Mouse (Mus musculus): ENCODE measurements around the gene Cd300c. TPM values are rescaled to one million over a fixed set of nuclear protein-coding genes. Genes with fewer than 3 reads are reported as not detected.
"Not testable (repeated sequence)": the region's sequence is repeated elsewhere in the genome, so short reads cannot be mapped to it uniquely, and the experiment has no call there.

Gene Cd300c
- not detected in 2 replicates for polyA plus RNA-seq (2015; fragmentation: Nextera tagmentation; extraction: Ambion mirVana)

DNA sequence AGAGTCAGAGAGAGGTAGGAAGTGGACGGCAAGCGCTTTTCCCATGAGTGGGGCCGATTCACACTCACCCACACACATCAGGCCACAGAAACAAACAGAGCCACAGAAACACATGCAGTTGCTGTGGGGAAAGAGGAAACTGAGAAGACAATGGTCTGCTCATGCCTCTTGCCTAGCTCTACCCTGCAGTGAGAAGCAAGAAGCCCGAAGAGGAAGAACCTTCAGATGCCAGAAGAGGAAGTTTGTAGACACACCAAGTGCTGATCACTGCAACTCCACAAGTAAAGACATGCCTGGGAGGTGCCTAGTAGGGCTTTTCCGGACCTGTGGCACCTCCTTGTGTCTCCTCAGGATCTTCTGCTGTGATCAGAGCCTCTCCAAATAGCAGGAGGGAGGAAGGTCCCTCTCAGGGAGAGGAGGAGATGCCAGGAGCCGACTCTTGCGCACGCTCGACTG lies at the start of gene Cd300c:
Gene Cd300c, minus strand, starts transcription at position 406 of the 456 bp plus-strand sequence.
- Histone ChIP-seq H3K9ac (no peak within 1 kb of the TSS), H3K4me1 (replicated peaks) (no peaks in the 10 kb centered on the region), H3K4me2 (no peak within 1 kb of the TSS), H3K36me3 (no peaks in the 10 kb centered on the region), H3K27ac (no peak within 1 kb of the TSS), H3K27me3 (no peaks in the 10 kb centered on the region), H3K9me3 (peaks cover 11% of the 10 kb centered on the region; the same call in 1 of the 2 replicates), H3K4me3 (no peak within 1 kb of the TSS)
- 87% methylated on average over 9 of the region's 9 CpGs for WGBS
- no peak for ATAC-seq (ENCODE audit: low FRiP score)

DNA sequence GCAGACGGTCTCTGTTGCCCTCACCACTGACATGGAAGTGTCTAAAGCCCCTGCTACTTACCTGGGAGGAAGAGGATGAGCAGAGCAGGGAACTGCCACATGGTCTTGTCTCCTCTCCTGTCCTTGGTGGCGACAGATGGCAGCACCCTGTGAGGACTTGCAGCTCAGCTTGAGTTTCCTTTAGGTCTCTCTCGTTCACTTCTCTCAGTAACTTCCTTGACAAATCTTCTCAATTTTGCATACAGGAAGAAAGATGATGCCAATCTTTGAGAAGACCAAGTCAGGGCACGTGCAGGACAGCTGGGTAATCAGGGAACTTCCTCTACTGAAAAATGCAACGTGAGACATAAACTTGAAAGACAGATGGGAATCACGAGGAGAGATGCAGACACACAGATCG lies 47.1 kb upstream of the Cd300c start, which contains the start of gene Cd300ld2:
Gene Cd300ld2, minus strand, starts transcription at position 101 of the 400 bp plus-strand sequence.
- ATAC-seq (ENCODE audit: low FRiP score); H3K27ac ChIP-seq; H3K36me3 ChIP-seq; H3K27me3 ChIP-seq; H3K4me3 ChIP-seq; H3K9ac ChIP-seq; H3K4me2 ChIP-seq; H3K9me3 ChIP-seq; H3K4me1 ChIP-seq (replicated peaks): not testable (repeated sequence)
- no CpG with 5 or more reads among the region's 7 CpGs for WGBS

- H3K4me3 ChIP-seq: no peak overlapping the region
- no peak for ATAC-seq (ENCODE audit: low FRiP score)
- no peaks in the 10 kb centered on the region for H3K36me3 ChIP-seq
- no peak overlapping the region for H3K4me2 ChIP-seq
- H3K9ac ChIP-seq: no peak overlapping the region
- H3K27ac ChIP-seq: no peak overlapping the region
- H3K9me3 ChIP-seq: no peaks in the 10 kb centered on the region
- H3K27me3 ChIP-seq: 0 out of 2 replicates have a peak, but pooled peaks cover 3% of the 10 kb centered on the region
- 94% methylated on average over 5 of the region's 5 CpGs for WGBS
- H3K4me1 ChIP-seq (replicated peaks): no peaks in the 10 kb centered on the region
Measured at GRCm38 (mm10) chr11:115004070-115004469, 35.1 kb upstream of the Cd300c start.

DNA sequence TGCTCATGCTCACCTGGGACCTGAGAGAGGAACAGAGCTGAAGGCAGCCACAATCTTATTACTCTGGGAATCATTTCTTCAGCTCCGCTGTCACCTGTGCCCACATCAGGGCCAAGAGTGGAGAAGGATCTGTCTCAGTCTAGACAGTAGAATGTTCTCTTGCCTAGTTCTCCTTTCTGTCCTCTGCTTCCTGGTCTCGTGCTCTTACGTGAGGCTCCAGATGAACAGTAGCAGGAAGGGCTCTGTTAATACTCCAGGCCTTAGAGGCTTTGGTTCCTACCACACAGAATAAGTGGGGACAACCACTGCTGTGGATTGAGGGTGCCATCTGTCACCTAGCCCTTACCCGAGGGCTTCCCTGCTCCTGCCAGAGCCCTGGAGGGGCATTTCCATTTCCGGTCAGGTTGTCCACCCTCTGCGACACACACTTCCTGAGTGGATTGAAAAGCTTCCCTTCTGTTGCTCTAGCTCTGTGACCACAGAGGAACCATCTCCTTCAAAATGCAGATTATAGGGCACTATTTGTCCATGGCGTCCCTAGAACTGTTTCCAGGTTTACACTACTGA lies 32.6 kb upstream of the Cd300c start, which contains the start of gene Cd300c2:
Gene Cd300c2, minus strand, starts transcription at position 407 of the 567 bp plus-strand sequence.
- no peak within 1 kb of the TSS for H3K27ac ChIP-seq
- no peak within 1 kb of the TSS for H3K4me2 ChIP-seq
- H3K4me1 ChIP-seq (replicated peaks): no peaks in the 10 kb centered on the region
- WGBS: 88% methylated on average over 7 of the region's 7 CpGs
- H3K9me3 ChIP-seq: no peaks in the 10 kb centered on the region
- no peak within 1 kb of the TSS for H3K9ac ChIP-seq
- no peaks in the 10 kb centered on the region for H3K36me3 ChIP-seq
- no peak within 1 kb of the TSS for H3K4me3 ChIP-seq
- H3K27me3 ChIP-seq: 0 out of 2 replicates have a peak, but pooled peaks cover 3% of the 10 kb centered on the region
- ATAC-seq (ENCODE audit: low FRiP score): no peak

DNA sequence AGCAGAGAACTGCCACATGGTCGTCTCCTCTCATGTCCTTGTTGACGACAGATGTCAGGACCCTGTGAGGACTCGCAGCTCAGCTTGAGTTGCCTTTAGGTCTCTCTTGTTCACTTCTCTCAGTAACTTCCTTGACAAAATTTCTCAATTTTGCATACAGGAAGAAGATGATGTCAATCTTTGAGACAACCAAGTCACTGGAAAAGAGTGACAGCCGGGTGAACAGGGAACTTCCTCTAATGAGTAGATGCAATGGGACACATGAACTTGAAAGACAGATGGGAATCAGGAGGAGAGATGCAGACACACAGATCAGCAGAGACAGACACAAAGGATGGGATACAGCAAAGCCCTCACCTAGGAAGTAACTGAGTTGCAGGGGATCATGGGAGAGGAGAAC lies 20.8 kb upstream of the Cd300c start, which contains the start of gene Cd300ld:
Gene Cd300ld, minus strand, starts transcription at position 130 of the 400 bp plus-strand sequence.
- no peaks in the 10 kb centered on the region for H3K27me3 ChIP-seq
- no peak within 1 kb of the TSS for H3K4me3 ChIP-seq
- no peak within 1 kb of the TSS for H3K4me2 ChIP-seq
- no peak within 1 kb of the TSS for H3K9ac ChIP-seq
- 85% methylated on average over 4 of the region's 4 CpGs for WGBS
- H3K36me3 ChIP-seq: no peaks in the 10 kb centered on the region
- no peak within 1 kb of the TSS for H3K27ac ChIP-seq
- H3K9me3 ChIP-seq: no peaks in the 10 kb centered on the region
- H3K4me1 ChIP-seq (replicated peaks): no peaks in the 10 kb centered on the region
- ATAC-seq (ENCODE audit: low FRiP score): no peak

DNA sequence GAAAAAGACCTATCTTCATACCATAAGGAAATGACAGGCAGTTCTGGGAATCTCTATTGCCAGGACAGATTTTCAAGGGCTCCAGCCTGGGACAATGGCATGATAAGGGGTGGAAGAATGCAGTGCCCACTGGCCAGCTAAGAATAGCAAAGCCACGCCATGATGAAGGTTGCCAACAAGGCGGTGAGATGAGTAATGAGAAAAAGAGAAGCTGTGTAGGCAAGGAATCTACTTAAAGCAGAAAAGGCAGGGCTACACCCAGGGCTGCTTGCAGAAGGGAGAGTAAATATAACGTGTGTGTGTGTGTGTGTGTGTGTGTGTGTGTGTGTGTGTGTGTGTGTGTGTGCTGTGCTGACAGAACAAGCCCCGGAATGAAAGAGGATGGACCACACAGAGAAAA lies 12.9 kb upstream of the Cd300c start:
- WGBS: 68% methylated on average over 3 of the region's 4 CpGs
- Histone ChIP-seq H3K9ac (no peak overlapping the region), H3K4me2 (no peak overlapping the region), H3K4me3 (no peak overlapping the region), H3K9me3 (peaks cover 19% of the 10 kb centered on the region), H3K27me3 (no peaks in the 10 kb centered on the region), H3K36me3 (no peaks in the 10 kb centered on the region), H3K27ac (no peak overlapping the region), H3K4me1 (replicated peaks) (no peaks in the 10 kb centered on the region)
- ATAC-seq (ENCODE audit: low FRiP score): no peak

- Histone ChIP-seq H3K9ac (no peak overlapping the region), H3K4me3 (no peak overlapping the region), H3K9me3 (peaks cover 20% of the 10 kb centered on the region; the same call in 1 of the 2 replicates), H3K36me3 (no peaks in the 10 kb centered on the region), H3K27ac (no peak overlapping the region), H3K27me3 (no peaks in the 10 kb centered on the region), H3K4me2 (no peak overlapping the region), H3K4me1 (replicated peaks) (no peaks in the 10 kb centered on the region)
- no peak for ATAC-seq (ENCODE audit: low FRiP score)
- WGBS: 85% methylated on average over 10 of the region's 10 CpGs
Measured at GRCm38 (mm10) chr11:114972726-114973125, 3.8 kb upstream of the Cd300c start.

DNA sequence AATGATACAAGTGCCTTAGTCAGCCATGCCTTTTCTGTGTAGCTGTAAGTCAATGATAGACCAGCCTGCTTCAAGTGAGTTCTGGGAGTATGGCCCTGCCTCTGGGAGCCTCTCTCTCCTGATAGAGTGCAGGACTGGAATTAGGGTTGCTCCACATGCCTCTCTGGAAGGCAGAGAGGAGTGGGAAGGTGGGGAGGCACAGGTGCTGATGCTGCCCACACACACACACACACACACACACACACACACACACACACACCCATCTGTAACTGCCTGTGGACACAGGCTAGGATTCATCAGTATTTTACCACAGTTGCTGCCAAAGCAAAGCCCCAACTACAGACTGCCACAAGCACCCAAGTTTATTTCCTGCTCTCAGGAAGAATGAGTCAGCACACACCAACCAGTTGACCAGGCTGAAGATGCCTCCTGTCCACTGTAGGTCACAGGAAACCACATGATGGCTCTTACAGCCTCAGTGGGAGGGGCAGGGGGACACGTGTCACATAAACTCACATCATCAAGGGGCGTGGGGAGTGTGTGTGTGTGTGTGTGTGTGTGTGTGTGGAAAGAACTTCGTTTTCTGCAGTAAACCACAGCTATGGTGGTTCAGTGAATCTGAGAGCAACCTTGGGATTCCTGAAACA lies 3.7 kb downstream of the Cd300c start:
- 68% methylated on average over 3 of the region's 3 CpGs for WGBS
- Histone ChIP-seq H3K27ac (no peak overlapping the region), H3K27me3 (no peaks in the 10 kb centered on the region), H3K4me3 (no peak overlapping the region), H3K9ac (no peak overlapping the region), H3K9me3 (no peaks in the 10 kb centered on the region), H3K4me2 (no peak overlapping the region), H3K36me3 (no peaks in the 10 kb centered on the region), H3K4me1 (replicated peaks) (no peaks in the 10 kb centered on the region)
- ATAC-seq (ENCODE audit: low FRiP score): no peak

DNA sequence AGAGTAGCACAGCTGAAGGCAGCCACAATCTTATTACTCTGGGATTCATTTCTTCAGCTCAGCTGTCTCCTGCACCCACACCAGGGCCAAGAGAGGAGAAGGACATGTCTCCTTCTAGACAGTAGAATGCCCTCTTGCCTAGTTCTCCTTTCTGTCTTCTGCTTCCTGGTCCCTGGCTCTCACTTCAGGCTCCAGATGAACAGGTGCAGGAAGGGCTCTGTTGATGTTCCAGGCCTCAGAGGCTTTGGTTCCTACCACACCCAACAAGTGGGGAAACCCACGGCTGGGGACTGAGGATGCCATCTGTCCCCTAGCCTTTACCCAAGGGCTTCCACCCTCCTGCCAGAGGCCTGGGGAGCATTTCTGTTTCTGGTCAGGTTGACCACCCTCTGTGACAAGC lies 8.6 kb downstream of the Cd300c start:
- Histone ChIP-seq H3K27ac (no peak overlapping the region), H3K4me1 (replicated peaks) (no peaks in the 10 kb centered on the region), H3K9ac (no peak overlapping the region), H3K4me2 (no peak overlapping the region), H3K4me3 (no peak overlapping the region), H3K9me3 (no peaks in the 10 kb centered on the region), H3K27me3 (no peaks in the 10 kb centered on the region), H3K36me3 (no peaks in the 10 kb centered on the region)
- no peak for ATAC-seq (ENCODE audit: low FRiP score)
- 76% methylated on average over 1 of the region's 1 CpGs for WGBS

- ATAC-seq (ENCODE audit: low FRiP score): no peak
- Histone ChIP-seq H3K27ac (no peak within 1 kb of the TSS), H3K4me3 (no peak within 1 kb of the TSS), H3K9ac (no peak within 1 kb of the TSS), H3K27me3 (no peaks in the 10 kb centered on the region), H3K4me2 (no peak within 1 kb of the TSS), H3K9me3 (no peaks in the 10 kb centered on the region), H3K36me3 (no peaks in the 10 kb centered on the region), H3K4me1 (replicated peaks) (no peaks in the 10 kb centered on the region)
- 71% methylated on average over 6 of the region's 6 CpGs for WGBS
Measured at GRCm38 (mm10) chr11:114934144-114934543, 34.8 kb downstream of the Cd300c start, which contains the start of gene Cd300lb. Gene Cd300lb (minus strand): TSS chr11:114934386.

DNA sequence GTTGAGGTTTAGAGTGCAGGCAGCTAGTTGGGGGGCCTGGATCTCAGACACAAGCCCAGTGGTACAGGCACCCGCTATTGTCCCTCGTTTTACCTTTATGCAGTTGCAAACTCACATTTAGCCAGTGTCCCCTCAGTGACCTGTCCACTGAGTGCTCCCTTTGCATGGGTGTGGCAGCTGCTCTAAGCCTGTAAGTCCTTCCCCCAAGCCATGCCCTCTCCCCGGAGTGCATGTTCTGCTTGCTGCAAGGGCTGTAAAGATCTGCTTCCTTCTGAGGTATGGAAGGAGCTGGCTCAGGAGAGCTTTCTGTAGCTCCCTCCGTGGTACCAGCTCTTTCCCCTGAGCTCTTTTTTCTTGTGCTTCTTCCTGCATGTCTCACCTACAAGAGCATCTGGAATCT lies 35.4 kb downstream of the Cd300c start:
- H3K36me3 ChIP-seq: no peaks in the 10 kb centered on the region
- H3K9me3 ChIP-seq: no peaks in the 10 kb centered on the region
- no peaks in the 10 kb centered on the region for H3K4me1 ChIP-seq (replicated peaks)
- no peak overlapping the region for H3K9ac ChIP-seq
- H3K27ac ChIP-seq: no peak overlapping the region
- 82% methylated on average over 4 of the region's 4 CpGs for WGBS
- no peak for ATAC-seq (ENCODE audit: low FRiP score)
- no peak overlapping the region for H3K4me3 ChIP-seq
- no peaks in the 10 kb centered on the region for H3K27me3 ChIP-seq
- H3K4me2 ChIP-seq: no peak overlapping the region

DNA sequence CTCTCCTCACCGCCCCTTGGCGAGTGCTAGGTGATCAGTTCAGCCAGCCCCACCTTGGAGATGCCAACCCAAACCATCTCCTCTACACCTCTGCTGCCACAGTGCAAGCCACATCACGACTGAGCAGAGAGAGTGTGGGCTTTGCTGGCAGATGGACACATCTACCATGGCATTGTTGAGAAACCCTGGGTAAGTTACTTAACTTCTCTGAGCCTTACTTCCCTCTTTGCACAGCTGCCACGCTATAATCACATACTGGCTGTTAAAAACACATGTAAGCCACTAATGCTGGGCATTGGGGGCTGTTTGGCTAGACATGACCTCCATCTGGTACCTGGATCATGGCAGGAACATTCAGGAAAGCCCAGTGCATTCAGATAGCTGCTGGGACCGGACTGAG lies 37.9 kb downstream of the Cd300c start:
- no peaks in the 10 kb centered on the region for H3K4me1 ChIP-seq (replicated peaks)
- no peak overlapping the region for H3K4me3 ChIP-seq
- 82% methylated on average over 5 of the region's 5 CpGs for WGBS
- H3K9ac ChIP-seq: no peak overlapping the region
- no peak overlapping the region for H3K4me2 ChIP-seq
- no peaks in the 10 kb centered on the region for H3K36me3 ChIP-seq
- H3K27ac ChIP-seq: no peak overlapping the region
- no peaks in the 10 kb centered on the region for H3K9me3 ChIP-seq
- ATAC-seq (ENCODE audit: low FRiP score): no peak
- no peaks in the 10 kb centered on the region for H3K27me3 ChIP-seq

GRCm38 (mm10) chr11:114929581-114929980 lies 39.4 kb downstream of the Cd300c start:
- no peak for ATAC-seq (ENCODE audit: low FRiP score)
- 83% methylated on average over 2 of the region's 2 CpGs for WGBS

More at GRCm38 (mm10) chr11:114929581-114929980, 39.4 kb downstream of the Cd300c start:
- no peaks in the 10 kb centered on the region for H3K36me3 ChIP-seq
- H3K4me3 ChIP-seq: no peak overlapping the region
- no peaks in the 10 kb centered on the region for H3K4me1 ChIP-seq (replicated peaks)
- H3K9me3 ChIP-seq: no peaks in the 10 kb centered on the region
- no peak overlapping the region for H3K4me2 ChIP-seq
- H3K27ac ChIP-seq: no peak overlapping the region
- no peak overlapping the region for H3K9ac ChIP-seq
- H3K27me3 ChIP-seq: no peaks in the 10 kb centered on the region

Measured in hindbrain, embryonic 13.5 days (tissue).